Mouse (Mus musculus) neutrophil, adult 5-6 weeks (primary cell): ENCODE measurements around the gene Ldha. TPM values are rescaled to one million over a fixed set of nuclear protein-coding genes. Genes with fewer than 3 reads are reported as not detected.
A peak's percentile ranks its signal among the peaks of the same experiment; 100 is the strongest.
"Not testable (repeated sequence)": the region's sequence is repeated elsewhere in the genome, so short reads cannot be mapped to it uniquely, and the experiment has no call there.

ENCODE experiments used
- ATAC-seq: fragments of 151-379, 151-347 bp; 2 replicates; pipeline ENCODE4 v1.8.0; 2017; ENCODE audit warnings: mild to moderate bottlenecking, moderate TSS enrichment; ENCODE audit not compliant: insufficient number of reproducible peaks, poor library complexity, low FRiP score, severe bottlenecking; ENCODE audit errors: extremely low read depth
- total RNA-seq: library from RNA; stranded (forward); fragments of 200-1000 nt; gene quantifications from 2 replicates; pipeline ENCODE4 v1.2.3, GENCODE M21; 2017

Gene Ldha
- total RNA-seq = 195 and 216 TPM in 2 replicates

DNA sequence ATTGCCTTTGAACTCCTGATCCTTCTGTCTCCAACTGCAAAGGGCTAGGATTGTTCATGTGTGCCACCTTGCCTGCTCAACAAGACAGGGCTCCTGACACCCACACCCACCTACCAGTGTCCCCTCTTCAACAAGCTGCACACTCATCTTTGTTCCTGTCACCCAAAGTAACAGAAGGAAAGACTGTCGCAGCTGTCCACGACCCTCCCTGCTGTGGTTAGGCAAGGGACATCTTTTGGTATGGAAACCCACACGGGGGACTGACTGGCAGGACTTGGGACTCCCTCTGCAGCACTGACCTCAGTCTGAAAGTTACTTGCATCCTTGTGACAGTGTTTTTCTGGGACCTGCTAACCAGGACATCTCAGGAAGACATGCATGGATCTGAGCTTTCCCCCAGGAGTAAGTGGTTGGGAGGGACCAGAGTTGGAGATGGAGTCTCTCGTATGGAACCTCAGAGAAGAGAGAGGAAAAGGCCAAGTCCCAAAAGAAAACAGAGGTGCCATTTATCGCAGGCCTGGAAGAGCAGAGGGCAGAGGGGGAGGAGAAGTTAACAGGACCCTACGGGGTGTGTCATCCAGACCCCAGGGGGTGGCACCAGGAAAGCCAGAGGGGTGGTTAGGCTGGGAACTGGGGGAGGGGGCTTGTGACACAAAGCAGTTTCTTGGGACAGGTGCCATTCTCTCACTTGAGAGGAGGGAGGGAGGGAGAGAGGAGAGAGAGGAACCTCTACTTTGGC, at the start of gene Ldha:
TSS of gene Ldha (plus strand) at position 689 of the 739 bp plus-strand sequence.
- no peak for ATAC-seq

DNA sequence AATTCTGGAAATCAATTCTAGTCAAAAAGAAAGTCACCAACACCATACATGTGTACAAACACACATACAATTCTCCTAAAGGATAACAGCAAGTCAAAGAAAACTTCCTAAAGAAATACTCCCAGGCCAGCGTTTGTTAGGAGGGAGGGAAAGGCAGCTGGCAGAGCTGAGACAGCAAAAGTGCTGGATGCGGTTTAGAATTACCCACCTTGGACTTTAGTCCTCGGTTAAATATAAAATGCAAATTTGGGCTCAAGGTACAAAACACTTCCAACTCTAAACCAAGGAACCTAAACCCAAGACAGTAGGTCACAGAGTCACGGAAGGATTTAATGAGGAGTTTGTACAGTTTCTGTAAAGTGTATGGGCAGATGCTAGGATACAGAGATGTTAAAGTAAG, 47.4 kb upstream of the Ldha start:
- ATAC-seq = no peak

GRCm38 (mm10) chr7:46795287-46796205, 45.7 kb upstream of the Ldha start, which contains the start of the genes Hps5 and Gtf2h1:
TSS of gene Hps5 (minus strand) at chr7:46796064.
TSS of gene Gtf2h1 (plus strand) at chr7:46796103.
- peak; percentile 99 for ATAC-seq

- no peak for ATAC-seq
Observed at GRCm38 (mm10) chr7:46796206-46796679, 45.0 kb upstream of the Ldha start.

GRCm38 (mm10) chr7:46796779-46797178, 44.5 kb upstream of the Ldha start:
- no peak for ATAC-seq

- ATAC-seq = no peak
Observed at GRCm38 (mm10) chr7:46810325-46810724, 30.9 kb upstream of the Ldha start.

GRCm38 (mm10) chr7:46814012-46814411, 27.3 kb upstream of the Ldha start:
- no peak for ATAC-seq

DNA sequence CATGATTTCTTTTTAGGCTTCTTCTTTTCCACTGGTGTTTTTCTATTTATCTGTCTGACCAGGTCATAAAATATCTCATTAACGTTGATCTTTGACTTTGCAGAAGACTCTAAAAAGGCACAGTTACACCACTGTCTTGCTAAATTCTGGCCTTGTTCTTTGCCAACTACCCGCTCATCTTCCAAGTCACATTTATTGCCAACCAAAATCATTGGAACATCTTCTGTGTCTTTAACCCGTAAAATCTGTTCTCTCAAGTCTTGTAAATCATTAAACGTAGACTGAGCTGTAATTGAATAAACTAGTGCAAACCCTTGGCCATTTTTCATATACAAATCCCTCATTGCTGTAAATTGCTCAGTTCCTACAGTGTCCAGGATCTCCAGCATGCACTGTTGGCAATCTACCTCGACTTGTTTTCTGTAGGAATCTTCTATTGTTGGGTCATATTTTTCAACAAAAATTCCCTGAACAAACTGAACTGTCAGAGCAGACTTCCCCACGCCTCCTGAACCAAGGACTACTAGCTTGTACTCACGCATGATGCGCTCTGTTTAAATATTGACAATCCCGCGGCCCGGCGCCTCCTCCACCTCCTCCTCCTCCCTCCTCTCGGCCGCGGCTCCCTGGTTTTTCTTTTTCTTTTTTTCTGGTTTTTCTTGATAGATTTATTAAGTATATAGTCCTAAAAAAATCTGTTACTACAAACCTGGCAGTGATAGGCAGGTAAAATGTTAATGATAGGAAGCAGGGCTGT, 20.2 kb upstream of the Ldha start:
- ATAC-seq = not testable (repeated sequence)

- ATAC-seq = no peak
Observed at GRCm38 (mm10) chr7:46827046-46827802, 14.1 kb upstream of the Ldha start.

- ATAC-seq = no peak
Observed at GRCm38 (mm10) chr7:46827803-46828184, 13.5 kb upstream of the Ldha start.

DNA sequence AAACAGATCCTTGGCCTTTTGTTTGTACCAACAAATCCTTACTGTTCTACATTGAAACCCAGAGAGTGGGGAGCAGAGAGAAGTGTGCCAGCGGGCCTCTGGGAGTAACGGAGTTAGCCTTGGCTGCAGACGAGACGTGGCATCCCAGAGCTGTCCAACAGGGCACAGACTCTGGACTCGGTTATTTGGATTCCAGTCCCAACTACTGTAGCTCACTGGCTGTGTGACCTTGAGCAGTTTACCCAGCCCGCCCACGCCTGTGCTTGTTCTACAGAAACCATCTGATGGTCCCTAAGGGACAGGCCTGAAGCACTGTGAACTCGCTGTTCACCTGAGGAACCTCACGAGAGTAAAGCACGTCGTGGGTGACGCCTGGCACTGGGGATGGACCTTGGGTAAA, 11.4 kb upstream of the Ldha start:
- ATAC-seq = no peak

DNA sequence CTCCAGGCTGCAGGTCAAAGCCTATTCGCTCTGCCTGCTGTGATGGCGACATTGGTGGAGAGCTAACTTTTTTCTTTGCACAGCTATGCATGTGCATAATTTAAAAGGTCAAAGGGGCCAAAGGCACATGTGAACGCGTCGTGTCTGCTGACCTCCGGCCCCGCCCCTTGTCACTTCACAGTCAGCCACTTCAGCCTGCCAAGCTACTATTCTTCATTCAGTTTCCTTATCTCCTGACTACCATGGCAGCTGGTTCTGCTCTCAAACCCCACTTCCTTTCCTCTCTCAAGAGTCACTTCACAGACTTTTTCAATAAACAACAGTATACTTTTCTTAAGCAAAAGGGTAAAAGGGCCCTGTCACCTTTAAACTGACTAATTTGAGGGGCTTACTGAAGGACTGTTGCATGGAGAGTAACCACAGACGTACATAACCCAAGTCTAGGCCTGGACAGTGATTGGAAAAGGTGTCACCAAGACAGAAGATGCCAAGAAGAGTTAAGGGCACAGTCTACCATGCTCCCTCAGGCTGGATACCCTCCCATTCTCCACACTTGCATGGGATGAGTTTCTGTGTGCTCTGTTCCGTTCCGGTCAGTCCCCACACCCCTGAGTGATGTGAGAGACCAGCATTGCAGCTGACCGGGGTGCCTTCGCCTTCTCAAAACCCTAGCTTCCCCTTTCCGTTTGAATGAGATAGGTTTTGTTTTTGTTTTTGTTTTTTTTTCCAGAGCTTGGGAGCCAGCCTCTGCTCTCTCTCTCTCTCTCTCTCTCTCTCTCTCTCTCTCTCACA, 10.3 kb upstream of the Ldha start:
- no peak for ATAC-seq

DNA sequence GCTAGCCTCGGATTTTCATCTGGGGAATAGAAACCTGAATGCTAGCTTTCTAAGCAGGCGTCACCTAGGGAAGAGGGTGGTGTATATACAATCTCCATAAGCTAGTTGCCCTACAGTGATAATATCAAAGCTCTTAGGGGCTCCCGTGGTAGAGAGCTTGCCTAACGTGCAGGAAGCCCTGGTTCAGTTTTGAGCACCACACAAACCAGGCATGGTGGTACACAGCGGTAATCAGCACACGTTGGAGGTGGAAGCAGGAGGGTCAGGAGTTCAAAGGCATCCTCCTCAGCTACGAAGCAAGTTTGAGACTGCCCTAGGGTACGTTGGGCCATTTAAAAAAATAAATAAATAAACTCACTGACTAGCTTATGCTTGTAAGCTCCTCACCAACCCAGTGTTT, 9.6 kb upstream of the Ldha start:
- ATAC-seq = no peak

- not testable (repeated sequence) for ATAC-seq
Observed at GRCm38 (mm10) chr7:46832112-46832810, 9.0 kb upstream of the Ldha start.

DNA sequence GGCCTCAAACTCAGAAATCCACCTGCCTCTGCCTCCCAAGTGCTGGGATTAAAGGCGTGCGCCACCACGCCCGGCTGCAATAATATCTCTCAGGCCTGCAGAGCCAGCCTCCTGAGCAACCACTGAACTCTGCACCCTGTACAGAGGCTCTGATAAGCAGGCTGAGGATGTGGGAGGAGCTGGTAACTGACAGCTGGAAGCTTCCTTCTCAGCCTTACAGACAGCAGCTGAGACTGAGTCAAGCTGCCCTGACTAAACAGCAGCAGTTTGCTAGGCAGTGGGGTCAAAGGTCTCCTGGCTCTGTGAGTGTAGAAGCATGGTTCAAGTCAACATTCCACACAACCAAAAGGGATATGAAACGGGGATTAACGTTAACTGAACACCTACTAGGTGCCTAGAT, 8.0 kb upstream of the Ldha start:
- ATAC-seq = peak; percentile 40; the same call in 1 of the 2 replicates

GRCm38 (mm10) chr7:46833670-46834255, 7.5 kb upstream of the Ldha start:
- no peak for ATAC-seq
